Mouse (Mus musculus): Measurements from ENCODE around the gene B3gntl1. TPM values are rescaled to one million over a fixed set of nuclear protein-coding genes. Genes with fewer than 3 reads are reported as not detected.

B3gntl1 gene
- polyA plus RNA-seq, 1 experiment = 7.6 TPM

DNA sequence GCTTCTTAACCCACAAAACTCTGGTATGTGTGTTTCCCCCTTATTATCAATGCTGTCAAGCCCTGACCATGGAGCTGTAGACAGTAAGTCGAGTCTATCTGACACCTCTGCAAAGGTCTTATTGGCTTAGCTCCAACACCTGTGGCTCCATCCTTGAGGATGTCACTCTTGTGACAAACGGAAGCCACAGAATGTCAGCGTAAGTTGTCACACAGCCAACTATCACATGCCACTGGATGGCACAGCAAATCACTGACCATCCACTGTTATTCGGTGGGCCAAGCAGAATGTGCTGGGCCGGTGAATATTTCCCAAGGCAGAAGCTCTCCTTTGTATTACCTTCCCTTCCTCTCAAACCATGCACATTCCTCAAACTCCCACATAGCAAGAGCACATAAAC lies 24.8 kb downstream of the B3gntl1 start:
- no peaks in the 10 kb centered on the region; the same call in 1 of the 2 replicates for H3K36me3 ChIP-seq (ENCODE audit: control insufficient read depth, insufficient read depth, low read length)
- no peaks in the 10 kb centered on the region for H3K27me3 ChIP-seq (ENCODE audit: control insufficient read depth, insufficient read depth, low read length)
- no peak overlapping the region for H3K4me3 ChIP-seq (ENCODE audit: control insufficient read depth, low read depth, low read length)
- H3K4me1 ChIP-seq (ENCODE audit: control insufficient read depth, insufficient read depth, low read length) = peaks cover 4% of the 10 kb centered on the region
- TF ChIP-seq CTCF (IDR thresholded peaks at IDR 0.05; ENCODE audit: control insufficient read depth, insufficient read depth, insufficient replicate concordance, low read depth, low read length) (no peak), POLR2A (IDR thresholded peaks at IDR 0.05; ENCODE audit: control insufficient read depth, low read depth, low read length) (no peak)
- no peak overlapping the region for H3K27ac ChIP-seq (ENCODE audit: control insufficient read depth, insufficient read depth, low read depth, low read length)

GRCm38 (mm10) chr11:121647321-121647720 lies 25.6 kb downstream of the B3gntl1 start:
- H3K4me3 ChIP-seq (ENCODE audit: control insufficient read depth, low read depth, low read length) = no peak overlapping the region
- no peak for TF ChIP-seq CTCF (IDR thresholded peaks at IDR 0.05; ENCODE audit: control insufficient read depth, insufficient read depth, insufficient replicate concordance, low read depth, low read length)
- TF ChIP-seq POLR2A (IDR thresholded peaks at IDR 0.05; ENCODE audit: control insufficient read depth, low read depth, low read length) = no peak
- no peaks in the 10 kb centered on the region; the same call in 1 of the 2 replicates for H3K36me3 ChIP-seq (ENCODE audit: control insufficient read depth, insufficient read depth, low read length)
- H3K4me1 ChIP-seq (ENCODE audit: control insufficient read depth, insufficient read depth, low read length) = peaks cover 2% of the 10 kb centered on the region; the same call in 1 of the 2 replicates
- H3K27me3 ChIP-seq (ENCODE audit: control insufficient read depth, insufficient read depth, low read length) = no peaks in the 10 kb centered on the region
- no peak overlapping the region for H3K27ac ChIP-seq (ENCODE audit: control insufficient read depth, insufficient read depth, low read depth, low read length)

GRCm38 (mm10) chr11:121645394-121645793 lies 27.6 kb downstream of the B3gntl1 start:
- H3K4me3 ChIP-seq (ENCODE audit: control insufficient read depth, low read depth, low read length) = no peak overlapping the region
- H3K4me1 ChIP-seq (ENCODE audit: control insufficient read depth, insufficient read depth, low read length) = peaks cover 2% of the 10 kb centered on the region; the same call in 1 of the 2 replicates
- TF ChIP-seq POLR2A (IDR thresholded peaks at IDR 0.05; ENCODE audit: control insufficient read depth, low read depth, low read length) (no peak), CTCF (IDR thresholded peaks at IDR 0.05; ENCODE audit: control insufficient read depth, insufficient read depth, insufficient replicate concordance, low read depth, low read length) (no peak)
- H3K27me3 ChIP-seq (ENCODE audit: control insufficient read depth, insufficient read depth, low read length) = no peaks in the 10 kb centered on the region
- no peak overlapping the region for H3K27ac ChIP-seq (ENCODE audit: control insufficient read depth, insufficient read depth, low read depth, low read length)
- H3K36me3 ChIP-seq (ENCODE audit: control insufficient read depth, insufficient read depth, low read length) = no peaks in the 10 kb centered on the region; the same call in 1 of the 2 replicates

GRCm38 (mm10) chr11:121641501-121642145 lies 31.3 kb downstream of the B3gntl1 start:
- H3K4me1 ChIP-seq (ENCODE audit: control insufficient read depth, insufficient read depth, low read length) = no peaks in the 10 kb centered on the region
- H3K27me3 ChIP-seq (ENCODE audit: control insufficient read depth, insufficient read depth, low read length) = no peaks in the 10 kb centered on the region
- no peaks in the 10 kb centered on the region for H3K36me3 ChIP-seq (ENCODE audit: control insufficient read depth, insufficient read depth, low read length)
- no peak overlapping the region for H3K27ac ChIP-seq (ENCODE audit: control insufficient read depth, insufficient read depth, low read depth, low read length)
- TF ChIP-seq POLR2A (IDR thresholded peaks at IDR 0.05; ENCODE audit: control insufficient read depth, low read depth, low read length) (no peak), CTCF (IDR thresholded peaks at IDR 0.05; ENCODE audit: control insufficient read depth, insufficient read depth, insufficient replicate concordance, low read depth, low read length) (no peak)
- no peak overlapping the region for H3K4me3 ChIP-seq (ENCODE audit: control insufficient read depth, low read depth, low read length)

GRCm38 (mm10) chr11:121636646-121637045 lies 36.3 kb downstream of the B3gntl1 start:
- no peaks in the 10 kb centered on the region for H3K4me1 ChIP-seq (ENCODE audit: control insufficient read depth, insufficient read depth, low read length)
- no peak for TF ChIP-seq CTCF (IDR thresholded peaks at IDR 0.05; ENCODE audit: control insufficient read depth, insufficient read depth, insufficient replicate concordance, low read depth, low read length)
- TF ChIP-seq POLR2A (IDR thresholded peaks at IDR 0.05; ENCODE audit: control insufficient read depth, low read depth, low read length) = no peak
- no peak overlapping the region for H3K4me3 ChIP-seq (ENCODE audit: control insufficient read depth, low read depth, low read length)
- H3K27me3 ChIP-seq (ENCODE audit: control insufficient read depth, insufficient read depth, low read length) = no peaks in the 10 kb centered on the region
- H3K27ac ChIP-seq (ENCODE audit: control insufficient read depth, insufficient read depth, low read depth, low read length) = no peak overlapping the region
- H3K36me3 ChIP-seq (ENCODE audit: control insufficient read depth, insufficient read depth, low read length) = no peaks in the 10 kb centered on the region

DNA sequence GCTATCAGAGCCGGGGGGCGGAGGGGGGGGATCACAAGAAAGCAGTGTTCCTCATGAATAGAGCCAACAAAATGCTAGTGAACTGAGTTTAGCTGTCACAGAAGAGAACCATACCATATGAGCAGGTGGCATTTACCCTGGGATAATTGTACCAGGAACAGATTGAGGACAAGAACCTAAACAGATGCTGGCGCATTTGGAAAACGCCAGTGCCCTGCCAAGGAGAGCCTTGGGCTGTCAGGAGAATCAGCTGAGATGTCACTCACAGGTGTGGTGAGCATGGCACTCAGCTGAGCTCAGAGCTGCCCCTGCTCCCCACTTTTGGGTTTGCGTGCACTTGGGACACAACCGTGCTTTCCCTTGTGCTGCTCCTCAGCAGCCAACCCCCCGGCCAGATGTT lies 41.5 kb downstream of the B3gntl1 start:
- 0 out of 2 replicates have a peak, but pooled peaks cover 2% of the 10 kb centered on the region for H3K36me3 ChIP-seq (ENCODE audit: control insufficient read depth, insufficient read depth, low read length)
- TF ChIP-seq POLR2A (IDR thresholded peaks at IDR 0.05; ENCODE audit: control insufficient read depth, low read depth, low read length) (peak; percentile 43), CTCF (IDR thresholded peaks at IDR 0.05; ENCODE audit: control insufficient read depth, insufficient read depth, insufficient replicate concordance, low read depth, low read length) (no peak)
- H3K27me3 ChIP-seq (ENCODE audit: control insufficient read depth, insufficient read depth, low read length) = no peaks in the 10 kb centered on the region
- peak overlapping the region; percentile 14 for H3K27ac ChIP-seq (ENCODE audit: control insufficient read depth, insufficient read depth, low read depth, low read length)
- no peaks in the 10 kb centered on the region for H3K4me1 ChIP-seq (ENCODE audit: control insufficient read depth, insufficient read depth, low read length)
- peak overlapping the region; percentile 33 for H3K4me3 ChIP-seq (ENCODE audit: control insufficient read depth, low read depth, low read length)

GRCm38 (mm10) chr11:121630406-121630805 lies 42.5 kb downstream of the B3gntl1 start:
- Histone ChIP-seq H3K4me1 (ENCODE audit: control insufficient read depth, insufficient read depth, low read length) (no peaks in the 10 kb centered on the region), H3K4me3 (ENCODE audit: control insufficient read depth, low read depth, low read length) (no peak overlapping the region), H3K36me3 (ENCODE audit: control insufficient read depth, insufficient read depth, low read length) (0 out of 2 replicates have a peak, but pooled peaks cover 2% of the 10 kb centered on the region), H3K27me3 (ENCODE audit: control insufficient read depth, insufficient read depth, low read length) (no peaks in the 10 kb centered on the region), H3K27ac (ENCODE audit: control insufficient read depth, insufficient read depth, low read depth, low read length) (no peak overlapping the region)
- TF ChIP-seq CTCF (IDR thresholded peaks at IDR 0.05; ENCODE audit: control insufficient read depth, insufficient read depth, insufficient replicate concordance, low read depth, low read length) = no peak
